Mouse (Mus musculus): ENCODE data around the gene Nav2.

DNA sequence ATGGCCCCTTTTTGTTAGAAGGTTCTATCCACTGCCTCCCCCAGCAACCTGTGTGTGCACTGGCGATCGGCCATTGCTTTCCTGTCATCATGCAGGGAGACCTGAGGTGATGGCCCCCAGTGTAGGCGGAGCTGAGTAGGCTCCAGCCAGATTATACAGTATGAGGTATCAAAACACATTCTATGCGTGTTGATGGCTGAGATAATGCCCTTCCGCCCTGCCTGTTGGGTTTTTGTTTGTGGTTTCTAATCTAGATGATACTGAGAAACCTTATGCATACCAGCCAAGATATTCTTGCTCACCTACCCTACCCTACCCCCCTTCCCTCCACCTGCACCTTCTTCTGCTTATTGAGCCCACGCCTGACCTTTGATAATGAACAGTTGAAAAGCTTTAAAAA, 291.8 kb downstream of the Nav2 start:
- TF ChIP-seq CTCF (IDR thresholded peaks at IDR 0.05; ENCODE audit: borderline replicate concordance, extremely low read depth, insufficient read depth, insufficient read length) (no peak), POLR2A (IDR thresholded peaks at IDR 0.05; ENCODE audit: borderline replicate concordance, extremely low read depth, insufficient read depth, insufficient read length, poor library complexity, severe bottlenecking) (no peak)
